Mouse (Mus musculus) testis, adult 2 months (tissue): Measurements from ENCODE around the gene Sipa1l1.

ENCODE experiments used
- CTCF ChIP-seq: fragments of 200-500 bp; IDR thresholded peaks from 2 replicates; pipeline ENCODE4 v1.5.1; 2012; ENCODE audit warnings: low read depth, mild to moderate bottlenecking, inconsistent platforms, low read length, moderate library complexity; ENCODE audit not compliant: control insufficient read depth, insufficient read depth, insufficient replicate concordance
- POLR2A ChIP-seq: fragments of 200-500 bp; IDR thresholded peaks from 2 replicates; pipeline ENCODE4 v1.6.1; 2012; ENCODE audit warnings: low read depth, mild to moderate bottlenecking, inconsistent platforms, low read length, moderate library complexity; ENCODE audit not compliant: control insufficient read depth

GRCm38 (mm10) chr12:82387042-82387441 is 217.9 kb downstream of the Sipa1l1 start:
- TF ChIP-seq CTCF (no peak), POLR2A (no peak)
